Comparison of ENCODE assay signal across 7 mouse cellular contexts in genomic region chr19:21723280-21723679, GRCm38 (mm10). TPM values are rescaled to one million over a fixed set of nuclear protein-coding genes. Genes with fewer than 3 reads are reported as not detected.
A peak's percentile ranks its signal among the peaks of the same experiment; 100 is the strongest.
DNase-seq lines count a peak whose midpoint lies in the region; ATAC-seq and TF ChIP-seq lines count a peak whose summit lies in the region.
"Not testable (repeated sequence)": the region's sequence is repeated elsewhere in the genome, so short reads cannot be mapped to it uniquely, and the experiment has no call there.

No protein-coding gene starts in this region.

- WGBS in forebrain, embryonic 13.5 days, result 95% methylated on average over 20 of the region's 20 CpGs
- WGBS in hindbrain, embryonic 13.5 days, result 95% methylated on average over 20 of the region's 20 CpGs
- 92% methylated on average over 20 of the region's 20 CpGs for WGBS in midbrain, embryonic 12.5 days
- WGBS in midbrain, embryonic 16.5 days, result 95% methylated on average over 19 of the region's 20 CpGs

- H3K9ac ChIP-seq in forebrain, embryonic 13.5 days; hindbrain, embryonic 13.5 days; midbrain, embryonic 12.5 days (replicated peaks); midbrain, embryonic 16.5 days (ENCODE audit: low read depth, low read length): not testable (repeated sequence)

- peak; percentile 46 for DNase-seq in ZHBTc4 (ENCODE audit: low read depth, low spot score)
- DNase-seq in heart, adult 11 months, result peak; percentile 69
- DNase-seq in left cerebral cortex, adult 2 months (ENCODE audit: extremely low spot score in 1 of 2, low spot score in 2 of 2), result not testable (repeated sequence)

- not testable (repeated sequence) for H3K36me3 ChIP-seq in forebrain, embryonic 13.5 days (ENCODE audit: poor library complexity, severe bottlenecking); hindbrain, embryonic 13.5 days; midbrain, embryonic 12.5 days; midbrain, embryonic 16.5 days (ENCODE audit: control insufficient read depth, insufficient read depth, low read length)

- peak; percentile 1; the same call in 1 of the 2 replicates for ATAC-seq in forebrain, embryonic 13.5 days
- 0 out of 2 replicates have a peak, but pooled peaks have one; percentile 27 for ATAC-seq in hindbrain, embryonic 13.5 days (ENCODE audit: low FRiP score)
- ATAC-seq in midbrain, embryonic 12.5 days (ENCODE audit: low FRiP score, low read depth), result peak; percentile 5; the same call in 1 of the 2 replicates
- not testable (repeated sequence) for ATAC-seq in midbrain, embryonic 16.5 days

- not testable (repeated sequence) for H3K4me2 ChIP-seq in forebrain, embryonic 13.5 days; hindbrain, embryonic 13.5 days; midbrain, embryonic 12.5 days (replicated peaks); midbrain, embryonic 16.5 days (ENCODE audit: low read length)

- intact Hi-C loops in left cerebral cortex, adult 2 months (cut with DNase I), result not testable (repeated sequence)

- H3K27ac ChIP-seq in forebrain, embryonic 13.5 days, result peak overlapping the region; percentile 55; the same call in 1 of the 2 replicates
- peak overlapping the region; percentile 56 for H3K27ac ChIP-seq in hindbrain, embryonic 13.5 days
- 0 out of 2 replicates have a peak overlapping the region, but pooled peaks have one; percentile 36 for H3K27ac ChIP-seq in left cerebral cortex, adult 2 months
- peak overlapping the region; percentile 84 for H3K27ac ChIP-seq in midbrain, embryonic 12.5 days (replicated peaks)
- H3K27ac ChIP-seq in midbrain, embryonic 16.5 days (ENCODE audit: low read length), result peak overlapping the region; percentile 71; the same call in 1 of the 2 replicates

- H3K27me3 ChIP-seq in forebrain, embryonic 13.5 days; hindbrain, embryonic 13.5 days; midbrain, embryonic 12.5 days; midbrain, embryonic 16.5 days (ENCODE audit: control insufficient read depth, insufficient read depth, low read depth, low read length): not testable (repeated sequence)

- peaks cover 12% of the 10 kb centered on the region for H3K4me1 ChIP-seq in forebrain, embryonic 13.5 days
- not testable (repeated sequence) for H3K4me1 ChIP-seq in hindbrain, embryonic 13.5 days (replicated peaks); midbrain, embryonic 16.5 days (ENCODE audit: control insufficient read depth, insufficient read depth, low read length)
- peaks cover 16% of the 10 kb centered on the region for H3K4me1 ChIP-seq in midbrain, embryonic 12.5 days

- H3K9me3 ChIP-seq in forebrain, embryonic 13.5 days (replicated peaks); hindbrain, embryonic 13.5 days; midbrain, embryonic 12.5 days; midbrain, embryonic 16.5 days (replicated peaks; ENCODE audit: control insufficient read depth, low read length, poor library complexity, severe bottlenecking): not testable (repeated sequence)

- not testable (repeated sequence) for H3K4me3 ChIP-seq in forebrain, embryonic 13.5 days; hindbrain, embryonic 13.5 days; left cerebral cortex, adult 2 months; midbrain, embryonic 12.5 days; midbrain, embryonic 16.5 days (ENCODE audit: low read depth, low read length)

- TF ChIP-seq CTCF in left cerebral cortex, adult 2 months (IDR thresholded peaks at IDR 0.05), result not testable (repeated sequence)

RNA-seq across cellular contexts. Expression of gene Cemip2, which starts 54.9 kb away (rescaled TPM):
- 54.2 and 61.3 TPM in 2 replicates for polyA plus RNA-seq in forebrain, embryonic 13.5 days (2015; fragmentation: Nextera tagmentation; extraction: Ambion mirVana)
- polyA plus RNA-seq in hindbrain, embryonic 13.5 days (2015; fragmentation: Nextera tagmentation; extraction: Ambion mirVana), result 49.1 and 54.1 TPM in 2 replicates
- 10 to 100 TPM; 15.0 to 15.6 TPM for total RNA-seq in left cerebral cortex, adult 2 months (2021)
- 105 and 113 TPM in 2 replicates for polyA plus RNA-seq in midbrain, embryonic 12.5 days (2016; fragmentation: Nextera tagmentation; extraction: Ambion mirVana)
- 28.8 and 38.8 TPM in 2 replicates for polyA plus RNA-seq in midbrain, embryonic 16.5 days (2015; fragmentation: Nextera tagmentation; extraction: Ambion mirVana)
